Mouse (Mus musculus) spleen, adult 2 months (tissue): ENCODE results near the gene Rab22a. TPM values are rescaled to one million over a fixed set of nuclear protein-coding genes. Genes with fewer than 3 reads are reported as not detected.

Experiments
- DNase-seq, 2 experiments: peaks; one replicate each; pipeline versions ENCODE4 v3.0.0 to v3.0.0-alpha.2; 2012 to 2021; ENCODE audit warnings: low spot score in 2 of 2, low read depth in 1 of 2
- H3K27ac ChIP-seq: fragments of 200-500 bp; 2 replicates; pipeline ENCODE4 v1.5.1; 2012; ENCODE audit warnings: low read length, inconsistent platforms; ENCODE audit not compliant: insufficient read depth
- H3K27me3 ChIP-seq: fragments of 200-500 bp; 2 replicates; pipeline ENCODE4 v1.6.1; 2012; ENCODE audit warnings: mild to moderate bottlenecking, moderate library complexity, low read length, inconsistent platforms; ENCODE audit not compliant: control insufficient read depth, insufficient read depth
- H3K36me3 ChIP-seq: fragments of 200-500 bp; 2 replicates; pipeline ENCODE4 v1.6.1; 2012; ENCODE audit warnings: mild to moderate bottlenecking, low read length, inconsistent platforms; ENCODE audit not compliant: control insufficient read depth, insufficient read depth
- H3K4me1 ChIP-seq: fragments of 200-500 bp; 2 replicates; pipeline ENCODE4 v1.6.1; 2011; ENCODE audit warnings: inconsistent platforms; ENCODE audit not compliant: control insufficient read depth, insufficient read depth, insufficient read length
- H3K4me3 ChIP-seq: fragments of 200-500 bp; 2 replicates; pipeline ENCODE4 v1.5.1; 2011; ENCODE audit warnings: mild to moderate bottlenecking, inconsistent platforms; ENCODE audit not compliant: insufficient read depth, insufficient read length; ENCODE audit errors: extremely low read depth
- CTCF ChIP-seq: fragments of 200-500 bp; IDR thresholded peaks from 2 replicates; pipeline ENCODE4 v1.5.1; 2011; ENCODE audit warnings: mild to moderate bottlenecking, inconsistent platforms; ENCODE audit not compliant: insufficient read depth, insufficient read length, insufficient replicate concordance; ENCODE audit errors: extremely low read depth
- POLR2A ChIP-seq: fragments of 200-500 bp; IDR thresholded peaks from 2 replicates; pipeline ENCODE4 v1.6.1; 2011; ENCODE audit warnings: low read depth, low read length, inconsistent platforms
- WGBS: fragments of 180-500 bp; shearing (Covaris S2); methylation state at CpG from one replicate; pipeline ENCODE4 v1.1.7; 2018; 5-methylcytosine and 5-hydroxymethylcytosine counted together
- polyA plus RNA-seq: library from polyadenylated mRNA; depleted of rRNA; stranded (reverse); fragments of >200 nt; gene quantifications from 2 replicates; pipeline ENCODE4 v1.2.3, GENCODE M21; 2012; rRNA removed

The Rab22a gene
- polyA plus RNA-seq, 1 experiment, result 18.7 TPM

GRCm38 (mm10) chr2:173742744-173743143 is 83.2 kb downstream of the Rab22a start:
- TF ChIP-seq POLR2A (no peak), CTCF (no peak)
- peaks cover 7% of the 10 kb centered on the region for H3K4me1 ChIP-seq
- no peak overlapping the region for H3K27ac ChIP-seq
- no peaks in the 10 kb centered on the region for H3K27me3 ChIP-seq
- no peaks in the 10 kb centered on the region for H3K36me3 ChIP-seq
- DNase-seq, result no peak
- H3K4me3 ChIP-seq, result no peak overlapping the region
- 88% methylated on average over 9 of the region's 9 CpGs for WGBS

DNA sequence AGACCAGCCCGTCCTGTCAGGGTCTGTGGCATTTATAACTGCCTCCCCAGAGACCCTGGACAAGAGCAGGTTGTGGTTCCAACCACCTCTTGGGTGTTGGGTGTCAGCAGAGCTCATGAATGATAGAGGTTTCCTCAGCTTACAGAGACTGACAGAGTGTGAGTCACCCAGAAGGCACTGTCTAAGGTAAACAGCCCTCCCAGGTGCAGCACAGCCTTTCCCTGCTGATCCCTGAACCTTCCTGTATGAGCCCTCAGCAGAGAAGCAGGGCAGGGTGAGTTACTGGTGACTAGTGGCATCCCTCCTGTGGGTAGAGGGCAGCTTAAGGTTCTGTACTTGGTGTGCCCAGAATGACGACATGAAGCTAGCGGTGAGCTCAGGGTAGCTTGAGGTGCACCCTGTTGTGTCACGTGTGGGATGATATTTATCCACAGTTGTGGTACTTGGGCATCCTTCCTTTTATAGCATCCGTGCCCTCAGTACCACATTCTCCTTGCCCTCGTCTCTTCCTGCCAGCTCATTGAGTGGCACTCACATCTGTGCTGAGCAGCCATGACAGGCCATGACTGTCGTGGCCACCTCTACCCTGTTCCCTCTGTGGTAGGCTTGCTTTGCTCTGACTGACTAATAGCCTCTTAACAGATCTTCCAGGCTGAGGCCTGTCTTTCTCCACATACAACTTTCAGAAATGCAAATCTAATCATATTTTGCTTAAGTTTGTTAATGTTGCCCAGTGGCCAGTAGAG is 84.7 kb downstream of the Rab22a start:
- TF ChIP-seq POLR2A (no peak), CTCF (no peak)
- Histone ChIP-seq H3K4me1 (no peaks in the 10 kb centered on the region), H3K27me3 (no peaks in the 10 kb centered on the region), H3K4me3 (no peak overlapping the region), H3K27ac (no peak overlapping the region), H3K36me3 (no peaks in the 10 kb centered on the region)
- no peak for DNase-seq
- 63% methylated on average over 7 of the region's 7 CpGs for WGBS

- Histone ChIP-seq H3K4me1 (no peaks in the 10 kb centered on the region), H3K36me3 (no peaks in the 10 kb centered on the region), H3K27ac (no peak overlapping the region), H3K4me3 (no peak overlapping the region), H3K27me3 (no peaks in the 10 kb centered on the region)
- 84% methylated on average over 2 of the region's 2 CpGs for WGBS
- TF ChIP-seq CTCF (no peak), POLR2A (no peak)
- DNase-seq, result no peak
Measured at GRCm38 (mm10) chr2:173748961-173749659, 89.5 kb downstream of the Rab22a start.

DNA sequence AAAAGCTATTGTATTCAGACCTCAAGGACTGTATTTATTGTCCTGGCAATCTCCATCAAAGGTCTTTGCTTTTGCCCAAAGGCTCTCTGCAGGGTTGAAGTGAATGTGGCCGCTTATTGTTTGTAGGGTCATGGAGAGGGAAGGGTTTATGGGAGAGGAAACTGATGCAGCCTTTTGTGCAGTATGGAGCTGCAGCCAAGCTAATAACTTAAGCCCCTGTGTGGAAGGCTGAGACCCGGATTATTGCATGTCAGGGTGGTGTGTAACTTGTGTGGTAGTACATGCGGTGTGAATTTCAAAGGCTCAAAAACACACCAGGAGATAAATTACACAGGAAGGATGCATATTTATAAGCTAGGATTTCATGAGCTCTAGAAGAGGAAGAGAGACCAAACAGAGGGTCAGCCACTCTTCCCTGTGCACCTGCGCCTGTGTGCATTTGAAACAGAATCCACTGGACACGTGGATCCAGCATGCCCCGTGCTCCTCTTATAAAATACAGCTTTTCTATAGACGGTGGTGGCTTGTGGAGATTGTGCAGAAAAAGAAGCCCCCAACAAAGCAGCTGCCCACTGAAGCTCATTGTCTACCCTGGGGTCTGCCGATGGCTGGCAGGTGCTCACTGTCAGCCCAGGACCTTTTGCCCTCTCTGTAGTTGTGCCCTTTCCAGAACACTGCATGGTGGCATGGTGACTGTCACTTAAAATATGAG is 96.0 kb downstream of the Rab22a start:
- no peak for TF ChIP-seq POLR2A
- no peak for TF ChIP-seq CTCF
- no peaks in the 10 kb centered on the region for H3K4me1 ChIP-seq
- H3K27me3 ChIP-seq, result no peaks in the 10 kb centered on the region
- no peak for DNase-seq
- H3K36me3 ChIP-seq, result no peaks in the 10 kb centered on the region
- no peak overlapping the region for H3K4me3 ChIP-seq
- no peak overlapping the region for H3K27ac ChIP-seq
- WGBS, result 83% methylated on average over 8 of the region's 8 CpGs

Other genes starting within 250 kb of the Rab22a start
- gene 1700021F07Rik, start 137.2 kb upstream of the Rab22a start, polyA plus RNA-seq, result not detected in 2 replicates
- gene Ankrd60, start 81.4 kb upstream of the Rab22a start, polyA plus RNA-seq, result not detected in 2 replicates
- not detected in 2 replicates for gene 1700010B08Rik, start 59.7 kb downstream of the Rab22a start, polyA plus RNA-seq
- gene Vapb, start 77.8 kb downstream of the Rab22a start, polyA plus RNA-seq, result 6.8 and 6.9 TPM in 2 replicates